In genomic region chr1:36457388-36458014, GRCm38 (mm10) we compare ENCODE assay signal across 16 mouse cellular contexts. TPM values are rescaled to one million over a fixed set of nuclear protein-coding genes. Genes with fewer than 3 reads are reported as not detected.
DNase-seq lines count a peak whose midpoint lies in the region; ATAC-seq and TF ChIP-seq lines count a peak whose summit lies in the region.
"Had no signal": no experiment of that assay in that cellular context is flagged by ENCODE, and none has a peak within 500 bp of the region (broad histone marks: within the 10 kb centered on the region; RNA-seq: fewer than 3 reads in every experiment).

No protein-coding gene starts in this region.

- H3K36me3 ChIP-seq in heart, embryonic 14.5 days (ENCODE audit: control insufficient read depth, insufficient read depth, low read length), result no peaks in the 10 kb centered on the region
- H3K36me3 ChIP-seq in lung, postnatal 0 days (ENCODE audit: insufficient read depth, low read length), result no peaks in the 10 kb centered on the region
- no peaks in the 10 kb centered on the region for H3K36me3 ChIP-seq in limb, embryonic 10.5 days
- H3K36me3 ChIP-seq: embryonic facial prominence, embryonic 15.5 days; forebrain, embryonic 15.5 days; heart, embryonic 10.5 days; liver, embryonic 15.5 days; midbrain, embryonic 10.5 days had no signal

- peaks cover 0 to 4% of the 10 kb centered on the region in 2 experiments; a peak in 1 of 4 replicates for H3K4me1 ChIP-seq in heart, embryonic 14.5 days (ENCODE audit: control insufficient read depth in 2 of 2, insufficient read depth in 2 of 2, low read length in 2 of 2)
- H3K4me1 ChIP-seq in lung, postnatal 0 days (ENCODE audit: insufficient read depth, low read depth, low read length), result no peaks in the 10 kb centered on the region
- peaks cover 10% of the 10 kb centered on the region for H3K4me1 ChIP-seq in limb, embryonic 10.5 days
- H3K4me1 ChIP-seq: forebrain, embryonic 15.5 days; liver, embryonic 15.5 days; midbrain, embryonic 10.5 days had no signal

- H3K27me3 ChIP-seq in heart, embryonic 14.5 days (ENCODE audit: control insufficient read depth, insufficient read depth, low read length), result no peaks in the 10 kb centered on the region
- H3K27me3 ChIP-seq in lung, postnatal 0 days (replicated peaks; ENCODE audit: insufficient read depth, low read length), result no peaks in the 10 kb centered on the region
- H3K27me3 ChIP-seq in limb, embryonic 10.5 days (ENCODE audit: low read depth, poor library complexity, severe bottlenecking), result no peaks in the 10 kb centered on the region
- H3K27me3 ChIP-seq: embryonic facial prominence, embryonic 15.5 days; forebrain, embryonic 15.5 days; liver, embryonic 15.5 days had no signal

- TF ChIP-seq CTCF in lung, postnatal 0 days (IDR thresholded peaks at IDR 0.05), result no peak

- H3K9ac ChIP-seq in heart, embryonic 14.5 days (ENCODE audit: low read length), result no peak overlapping the region
- no peak overlapping the region for H3K9ac ChIP-seq in lung, postnatal 0 days (replicated peaks; ENCODE audit: low read depth)
- H3K9ac ChIP-seq: embryonic facial prominence, embryonic 15.5 days; forebrain, embryonic 15.5 days; liver, embryonic 15.5 days had no signal

- H3K27ac ChIP-seq in heart, embryonic 14.5 days (replicated peaks in 1 of 2; ENCODE audit: control insufficient read depth in 1 of 2, insufficient read depth in 1 of 2, low read depth in 2 of 2, low read length in 2 of 2), result peak overlapping the region; percentile 41 to 43; a peak in 2 of 4 replicates
- no peak overlapping the region for H3K27ac ChIP-seq in lung, postnatal 0 days (ENCODE audit: low read length)
- H3K27ac ChIP-seq in limb, embryonic 10.5 days, result peak overlapping the region; percentile 42; the same call in 1 of the 2 replicates
- H3K27ac ChIP-seq: embryonic facial prominence, embryonic 15.5 days; forebrain, embryonic 15.5 days; heart, embryonic 10.5 days; hindbrain, postnatal 0 days; liver, embryonic 15.5 days; midbrain, embryonic 10.5 days had no signal

- peak; percentile 44; the same call in 1 of the 2 replicates for TF ChIP-seq EP300 in lung, postnatal 0 days (IDR thresholded peaks at IDR 0.05)

- H3K9me3 ChIP-seq in heart, embryonic 14.5 days (ENCODE audit: control insufficient read depth, low read length), result 0 out of 2 replicates have a peak, but pooled peaks cover 4% of the 10 kb centered on the region
- H3K9me3 ChIP-seq in lung, postnatal 0 days (ENCODE audit: low read length), result 0 out of 2 replicates have a peak, but pooled peaks cover 5% of the 10 kb centered on the region
- no peaks in the 10 kb centered on the region for H3K9me3 ChIP-seq in limb, embryonic 10.5 days (replicated peaks)
- H3K9me3 ChIP-seq: embryonic facial prominence, embryonic 15.5 days; forebrain, embryonic 15.5 days; heart, embryonic 10.5 days; liver, embryonic 15.5 days; midbrain, embryonic 10.5 days had no signal

- H3K4me2 ChIP-seq in heart, embryonic 14.5 days (ENCODE audit: low read length), result no peak overlapping the region
- H3K4me2 ChIP-seq in lung, postnatal 0 days (replicated peaks; ENCODE audit: low read depth, low read length), result no peak overlapping the region
- H3K4me2 ChIP-seq: embryonic facial prominence, embryonic 15.5 days; forebrain, embryonic 15.5 days; liver, embryonic 15.5 days had no signal

- H3K4me3 ChIP-seq in heart, embryonic 14.5 days (ENCODE audit: control insufficient read depth in 1 of 2, insufficient read depth in 1 of 2, low read depth in 1 of 2, low read length in 2 of 2), result no peak overlapping the region
- no peak overlapping the region for H3K4me3 ChIP-seq in lung, postnatal 0 days (ENCODE audit: low read depth, low read length)
- H3K4me3 ChIP-seq in limb, embryonic 10.5 days, result no peak overlapping the region
- H3K4me3 ChIP-seq: embryonic facial prominence, embryonic 15.5 days; forebrain, embryonic 15.5 days; heart, embryonic 10.5 days; liver, embryonic 15.5 days; midbrain, embryonic 10.5 days had no signal

- intact Hi-C loops in heart, postnatal 14 days (cut with DNase I), result no loop called here

- WGBS in heart, embryonic 14.5 days, result 21% methylated on average over 7 of the region's 7 CpGs
- 12% methylated on average over 7 of the region's 7 CpGs for WGBS in lung, postnatal 0 days
- 46% methylated on average over 7 of the region's 7 CpGs for WGBS in limb, embryonic 10.5 days

- ATAC-seq in heart, embryonic 14.5 days (ENCODE audit: insufficient number of reproducible peaks, insufficient read depth, low FRiP score, low read depth), result no peak
- peak; percentile 43 for ATAC-seq in lung, postnatal 0 days
- no peak for ATAC-seq in frontal cortex, adult (ENCODE audit: low TSS enrichment)
- ATAC-seq: forebrain, embryonic 15.5 days; hindbrain, postnatal 0 days had no signal

- no peak for DNase-seq in heart, postnatal 14 days
- peak; percentile 39 for DNase-seq in lung, postnatal 0 days (ENCODE audit: low spot score)
- no peak for DNase-seq in lung, postnatal 25 days (ENCODE audit: low spot score)
- no peak for DNase-seq in limb, embryonic 10.5 days (ENCODE audit: low spot score)
- DNase-seq in neural tube, embryonic 10.5 days (ENCODE audit: extremely low spot score, low spot score), result no peak
- DNase-seq: adrenal gland, postnatal 10 days; cerebellum, adult 18-20 months; retina, postnatal 1 day had no signal

RNA-seq across cellular contexts. Expression of gene Lman2l, which starts 12.4 kb away (rescaled TPM):
- 31.0 and 35.7 TPM in 2 replicates for polyA plus RNA-seq in heart, embryonic 14.5 days (2014; fragmentation: Nextera tagmentation; extraction: Ambion mirVana)
- 10 to 100 TPM; 19.9 to 20.8 TPM for total RNA-seq in heart, postnatal 14 days (2021)
- 15.9 and 25.1 TPM in 2 replicates for polyA plus RNA-seq in lung, postnatal 0 days (2015; fragmentation: Nextera tagmentation; extraction: Ambion mirVana)
- 53.7 and 59.8 TPM in 2 replicates for polyA plus RNA-seq in limb, embryonic 10.5 days (2016; fragmentation: Nextera tagmentation; extraction: Ambion mirVana)

RNA-seq across cellular contexts. Expression of gene Cnnm4, which starts 13.9 kb away (rescaled TPM):
- polyA plus RNA-seq in heart, embryonic 14.5 days (2014; fragmentation: Nextera tagmentation; extraction: Ambion mirVana), result 4.5 and 5.9 TPM in 2 replicates
- 1 to 10 TPM; 3.4 to 4.1 TPM for total RNA-seq in heart, postnatal 14 days (2021)
- 8.7 and 9.3 TPM in 2 replicates for polyA plus RNA-seq in lung, postnatal 0 days (2015; fragmentation: Nextera tagmentation; extraction: Ambion mirVana)
- 12.7 and 17.5 TPM in 2 replicates for polyA plus RNA-seq in limb, embryonic 10.5 days (2016; fragmentation: Nextera tagmentation; extraction: Ambion mirVana)

RNA-seq across cellular contexts. Expression of gene Cnnm3, which starts 54.2 kb away (rescaled TPM):
- 3.7 and 3.9 TPM in 2 replicates for polyA plus RNA-seq in heart, embryonic 14.5 days (2014; fragmentation: Nextera tagmentation; extraction: Ambion mirVana)
- 10 to 100 TPM; 12.9 to 15.6 TPM for total RNA-seq in heart, postnatal 14 days (2021)
- 3.3 TPM in 2 replicates for polyA plus RNA-seq in lung, postnatal 0 days (2015; fragmentation: Nextera tagmentation; extraction: Ambion mirVana)
- polyA plus RNA-seq in limb, embryonic 10.5 days (2016; fragmentation: Nextera tagmentation; extraction: Ambion mirVana), result 3.6 and 4.5 TPM in 2 replicates
